ENCODE assay signal across 8 mouse cellular contexts in genomic region chr10:7076201-7076600, GRCm38 (mm10). TPM values are rescaled to one million over a fixed set of nuclear protein-coding genes. Genes with fewer than 3 reads are reported as not detected.
A peak's percentile ranks its signal among the peaks of the same experiment; 100 is the strongest.
DNase-seq lines count a peak whose midpoint lies in the region; ATAC-seq and TF ChIP-seq lines count a peak whose summit lies in the region.

No protein-coding gene starts in this region.

- TF ChIP-seq POLR2A in kidney, adult 2 months (IDR thresholded peaks at IDR 0.05; ENCODE audit: low read depth, low read length) = no peak

- H3K27me3 ChIP-seq in embryonic facial prominence, embryonic 14.5 days (replicated peaks; ENCODE audit: control insufficient read depth, insufficient read depth, low read length) = no peaks in the 10 kb centered on the region
- no peaks in the 10 kb centered on the region for H3K27me3 ChIP-seq in kidney, adult 2 months (replicated peaks; ENCODE audit: control insufficient read depth, insufficient read depth, low read length)
- H3K27me3 ChIP-seq in midbrain, embryonic 16.5 days (ENCODE audit: control insufficient read depth, insufficient read depth, low read depth, low read length) = no peaks in the 10 kb centered on the region; the same call in 1 of the 2 replicates

- H3K36me3 ChIP-seq in embryonic facial prominence, embryonic 14.5 days (ENCODE audit: control insufficient read depth, insufficient read depth, low read length) = no peaks in the 10 kb centered on the region
- no peaks in the 10 kb centered on the region for H3K36me3 ChIP-seq in kidney, adult 2 months (ENCODE audit: control insufficient read depth, insufficient read depth, low read length)
- no peaks in the 10 kb centered on the region for H3K36me3 ChIP-seq in midbrain, embryonic 16.5 days (ENCODE audit: control insufficient read depth, insufficient read depth, low read length)

- peak; percentile 32 to 65 for DNase-seq in spleen, adult 18-20 months
- DNase-seq in spleen, adult 12 weeks (ENCODE audit: low spot score) = no peak
- DNase-seq in embryonic facial prominence, embryonic 14.5 days (ENCODE audit: low spot score) = peak; percentile 90
- peak; percentile 61 to 77 for DNase-seq in heart, adult 9 months (ENCODE audit: low spot score in 2 of 2)
- peak; percentile 85 for DNase-seq in kidney, adult 2 months
- peak; percentile 78 for DNase-seq in left cerebral cortex, postnatal 4 days
- DNase-seq in spleen, postnatal 10 days (ENCODE audit: low spot score in 2 of 2) = peak; percentile 24 to 66

- intact Hi-C loops in left cerebral cortex, postnatal 4 days (cut with DNase I) = no loop called here

- no peak overlapping the region for H3K9ac ChIP-seq in embryonic facial prominence, embryonic 14.5 days (ENCODE audit: low read depth, low read length)
- no peak overlapping the region for H3K9ac ChIP-seq in midbrain, embryonic 16.5 days (ENCODE audit: low read depth, low read length)

- ATAC-seq in embryonic facial prominence, embryonic 14.5 days (ENCODE audit: low read depth) = peak; percentile 93
- ATAC-seq in midbrain, embryonic 16.5 days = peak; percentile 95

- 6% methylated on average over 8 of the region's 8 CpGs for WGBS in embryonic facial prominence, embryonic 14.5 days
- WGBS in kidney, adult 2 months = 4% methylated on average over 8 of the region's 8 CpGs
- WGBS in midbrain, embryonic 16.5 days = 19% methylated on average over 8 of the region's 8 CpGs

- H3K4me3 ChIP-seq in embryonic facial prominence, embryonic 14.5 days (ENCODE audit: low read depth, low read length) = peak overlapping the region; percentile 0; the same call in 1 of the 2 replicates
- no peak overlapping the region for H3K4me3 ChIP-seq in kidney, adult 2 months (ENCODE audit: insufficient read depth, low read depth, low read length)
- H3K4me3 ChIP-seq in midbrain, embryonic 16.5 days (ENCODE audit: low read depth, low read length) = no peak overlapping the region

- H3K9me3 ChIP-seq in embryonic facial prominence, embryonic 14.5 days (ENCODE audit: control insufficient read depth, low read length) = no peaks in the 10 kb centered on the region
- H3K9me3 ChIP-seq in midbrain, embryonic 16.5 days (replicated peaks; ENCODE audit: control insufficient read depth, low read length, poor library complexity, severe bottlenecking) = no peaks in the 10 kb centered on the region

- H3K4me1 ChIP-seq in embryonic facial prominence, embryonic 14.5 days (ENCODE audit: control insufficient read depth, insufficient read depth, low read length) = no peaks in the 10 kb centered on the region
- H3K4me1 ChIP-seq in kidney, adult 2 months (ENCODE audit: control insufficient read depth, insufficient read depth, low read length) = no peaks in the 10 kb centered on the region; the same call in 1 of the 2 replicates
- no peaks in the 10 kb centered on the region for H3K4me1 ChIP-seq in midbrain, embryonic 16.5 days (ENCODE audit: control insufficient read depth, insufficient read depth, low read length)

- H3K27ac ChIP-seq in embryonic facial prominence, embryonic 14.5 days (replicated peaks; ENCODE audit: low read depth, low read length) = 0 out of 2 replicates have a peak overlapping the region, but pooled peaks have one; percentile 70
- H3K27ac ChIP-seq in kidney, adult 2 months (ENCODE audit: insufficient read depth, low read depth, low read length) = no peak overlapping the region
- H3K27ac ChIP-seq in midbrain, embryonic 16.5 days (ENCODE audit: low read length) = no peak overlapping the region

- TF ChIP-seq CTCF in kidney, adult 2 months (conservative IDR thresholded peaks at IDR 0.05; ENCODE audit: insufficient read depth, insufficient read length, low read depth, low read length) = peak; percentile 87

- peak overlapping the region; percentile 44 for H3K4me2 ChIP-seq in embryonic facial prominence, embryonic 14.5 days (ENCODE audit: low read depth, low read length)
- H3K4me2 ChIP-seq in midbrain, embryonic 16.5 days (ENCODE audit: low read length) = 0 out of 2 replicates have a peak overlapping the region, but pooled peaks have one; percentile 9

RNA-seq across cellular contexts. Expression of gene Ipcef1, which starts 23.9 kb away (rescaled TPM):
- 0.46 and 0.54 TPM in 2 replicates for polyA plus RNA-seq in embryonic facial prominence, embryonic 14.5 days (2014; fragmentation: Nextera tagmentation; extraction: Ambion mirVana)
- 2.3 and 2.7 TPM in 2 replicates for polyA plus RNA-seq in kidney, adult 2 months (2012; rRNA removed)
- total RNA-seq in left cerebral cortex, postnatal 4 days (2021) = 10 to 100 TPM; 25.9 to 26.0 TPM
- 0.98 and 1.6 TPM in 2 replicates for polyA plus RNA-seq in midbrain, embryonic 16.5 days (2015; fragmentation: Nextera tagmentation; extraction: Ambion mirVana)
